In genomic region chr11:121672312-121672989, GRCm38 (mm10) we compare ENCODE assay signal across 8 mouse cellular contexts. TPM values are rescaled to one million over a fixed set of nuclear protein-coding genes. Genes with fewer than 3 reads are reported as not detected.
DNase-seq lines count a peak whose midpoint lies in the region; ATAC-seq and TF ChIP-seq lines count a peak whose summit lies in the region.

No protein-coding gene starts in this region.

- ATAC-seq in megakaryocyte, adult 5-6 weeks (ENCODE audit: poor library complexity, severe bottlenecking), result no peak
- ATAC-seq in intestine, postnatal 0 days, result no peak

- peak overlapping the region; percentile 98 for H3K4me3 ChIP-seq in megakaryocyte, embryonic 14.5 days (replicated peaks)
- peak overlapping the region; percentile 59 for H3K4me3 ChIP-seq in intestine, postnatal 0 days (ENCODE audit: low read depth, low read length)
- peak overlapping the region; percentile 82 for H3K4me3 ChIP-seq in olfactory bulb, adult 2 months (ENCODE audit: insufficient read depth, low read depth, low read length)

- no peak for TF ChIP-seq POLR2A in olfactory bulb, adult 2 months (IDR thresholded peaks at IDR 0.05; ENCODE audit: insufficient read depth, low read depth, low read length)

- 2% methylated on average over 22 of the region's 22 CpGs for WGBS in intestine, postnatal 0 days
- WGBS in olfactory bulb, adult 2 months, result 2% methylated on average over 22 of the region's 22 CpGs

- intact Hi-C loops in left cerebral cortex, postnatal 4 days (cut with DNase I), result no loop called here

- peaks cover 39% of the 10 kb centered on the region for H3K36me3 ChIP-seq in megakaryocyte, embryonic 14.5 days (replicated peaks; ENCODE audit: low read length)
- peaks cover 7% of the 10 kb centered on the region; the same call in 1 of the 2 replicates for H3K36me3 ChIP-seq in intestine, postnatal 0 days (ENCODE audit: control insufficient read depth, insufficient read depth)

- no peaks in the 10 kb centered on the region for H3K27me3 ChIP-seq in megakaryocyte, embryonic 14.5 days (replicated peaks)
- no peaks in the 10 kb centered on the region for H3K27me3 ChIP-seq in intestine, postnatal 0 days (replicated peaks; ENCODE audit: control insufficient read depth, insufficient read depth, low read length)

- peak overlapping the region; percentile 48 for H3K9ac ChIP-seq in intestine, postnatal 0 days (ENCODE audit: low read depth, low read length)

- peaks cover 27% of the 10 kb centered on the region for H3K4me1 ChIP-seq in megakaryocyte, embryonic 14.5 days
- H3K4me1 ChIP-seq in intestine, postnatal 0 days (replicated peaks; ENCODE audit: control insufficient read depth, insufficient read depth, low read length), result peaks cover 6% of the 10 kb centered on the region; the same call in 1 of the 2 replicates
- peaks cover 2% of the 10 kb centered on the region; the same call in 1 of the 2 replicates for H3K4me1 ChIP-seq in olfactory bulb, adult 2 months (ENCODE audit: control insufficient read depth, insufficient read depth, low read length)

- no peak for TF ChIP-seq CTCF in intestine, postnatal 0 days (IDR thresholded peaks at IDR 0.05; ENCODE audit: low read depth)
- TF ChIP-seq CTCF in olfactory bulb, adult 2 months (IDR thresholded peaks at IDR 0.05; ENCODE audit: insufficient read depth, low read depth, low read length), result no peak

- H3K9me3 ChIP-seq in megakaryocyte, embryonic 14.5 days, result peaks cover 8% of the 10 kb centered on the region; the same call in 1 of the 2 replicates
- H3K9me3 ChIP-seq in intestine, postnatal 0 days (ENCODE audit: control insufficient read depth), result no peaks in the 10 kb centered on the region

- H3K4me2 ChIP-seq in intestine, postnatal 0 days (replicated peaks; ENCODE audit: low read depth), result peak overlapping the region; percentile 87

- H3K27ac ChIP-seq in intestine, postnatal 0 days (ENCODE audit: low read depth, low read length), result peak overlapping the region; percentile 81
- H3K27ac ChIP-seq in olfactory bulb, adult 2 months (ENCODE audit: insufficient read depth, low read depth, low read length), result peak overlapping the region; percentile 73

- DNase-seq in adrenal gland, postnatal 10 days, result peak; percentile 23
- DNase-seq in adrenal gland, postnatal 4 days (ENCODE audit: low spot score in 2 of 2), result no peak
- DNase-seq in urinary bladder, postnatal 14 days (ENCODE audit: low spot score), result no peak
- no peak for DNase-seq in left cerebral cortex, postnatal 4 days

RNA-seq across cellular contexts. Expression of gene B3gntl1, which starts 0.5 kb away (rescaled TPM):
- 1 to 10 TPM; 6.1 to 9.9 TPM for total RNA-seq in adrenal gland, postnatal 10 days (2021)
- total RNA-seq in adrenal gland, postnatal 4 days (2021), result 10 to 100 TPM; 11.9 to 14.5 TPM
- 0.60 and 0.77 TPM in 2 replicates for polyA plus RNA-seq in megakaryocyte, embryonic 14.5 days (2012; ENCODE audit: insufficient read depth, low replicate concordance)
- 3.6 and 5.8 TPM in 2 replicates for total RNA-seq in megakaryocyte, adult 5-6 weeks (2015)
- 5.2 and 7.8 TPM in 2 replicates for total RNA-seq in megakaryocyte, adult 5-6 weeks (2017)
- 3.2 and 3.7 TPM in 2 replicates for polyA plus RNA-seq in intestine, postnatal 0 days (2015; fragmentation: Nextera tagmentation; extraction: Ambion mirVana)
- not detected in 2 replicates for polyA plus RNA-seq in olfactory bulb, adult 2 months (2012; ENCODE audit: insufficient read depth, insufficient read length, low replicate concordance, missing spikeins)
- total RNA-seq in left cerebral cortex, postnatal 4 days (2021), result 1 to 10 TPM; 7.2 to 7.6 TPM

RNA-seq across cellular contexts. Expression of gene Metrnl, which starts 28.9 kb away (rescaled TPM):
- 10 to 100 TPM; 15.2 to 34.8 TPM for total RNA-seq in adrenal gland, postnatal 10 days (2021)
- 10 to 100 TPM; 13.8 to 16.8 TPM for total RNA-seq in adrenal gland, postnatal 4 days (2021)
- polyA plus RNA-seq in megakaryocyte, embryonic 14.5 days (2012; ENCODE audit: insufficient read depth, low replicate concordance), result 2.1 and 12.5 TPM in 2 replicates
- total RNA-seq in megakaryocyte, adult 5-6 weeks (2015), result 32.9 and 40.5 TPM in 2 replicates
- total RNA-seq in megakaryocyte, adult 5-6 weeks (2017), result 16.4 and 20.6 TPM in 2 replicates
- polyA plus RNA-seq in intestine, postnatal 0 days (2015; fragmentation: Nextera tagmentation; extraction: Ambion mirVana), result 50.2 and 50.9 TPM in 2 replicates
- not detected in 2 replicates for polyA plus RNA-seq in olfactory bulb, adult 2 months (2012; ENCODE audit: insufficient read depth, insufficient read length, low replicate concordance, missing spikeins)
- total RNA-seq in left cerebral cortex, postnatal 4 days (2021), result 1 to 10 TPM; 6.5 to 6.8 TPM
